Mouse (Mus musculus) CH12.LX (cell line): ENCODE results near the gene Olfr1393. TPM values are rescaled to one million over a fixed set of nuclear protein-coding genes. Genes with fewer than 3 reads are reported as not detected.
"Not testable (repeated sequence)": the region's sequence is repeated elsewhere in the genome, so short reads cannot be mapped to it uniquely, and the experiment has no call there.

Source experiments
- DNase-seq: peaks from one replicate; pipeline ENCODE4 v3.0.0-alpha.2; 2013; ENCODE audit errors: extremely low read depth
- H3K27ac ChIP-seq: 2 replicates; pipeline ENCODE4 v1.5.1; 2012; ENCODE audit warnings: low read depth, mild to moderate bottlenecking, control low read depth, moderate library complexity; ENCODE audit not compliant: insufficient read depth
- H3K27me3 ChIP-seq: replicated peaks from 2 replicates; pipeline ENCODE3; 2012; ENCODE audit warnings: inconsistent platforms
- H3K36me3 ChIP-seq, 2 experiments: replicated peaks in 1 of 2; 2 replicates each; pipeline versions ENCODE3 to v1.6.1; 2012; ENCODE audit warnings: inconsistent platforms in 1 of 2, low read length in 1 of 2, mild to moderate bottlenecking in 1 of 2, mixed read lengths in 1 of 2, moderate library complexity in 1 of 2; ENCODE audit not compliant: control insufficient read depth in 1 of 2, insufficient read depth in 1 of 2
- H3K4me1 ChIP-seq, 2 experiments: 2 replicates each; pipeline ENCODE4 v1.6.1; 2012; ENCODE audit warnings: inconsistent platforms in 1 of 2, moderate library complexity in 1 of 2; ENCODE audit not compliant: insufficient read depth in 2 of 2, control insufficient read depth in 1 of 2
- H3K4me2 ChIP-seq: 2 replicates; pipeline ENCODE4 v1.6.1; 2012; ENCODE audit warnings: low read depth, mild to moderate bottlenecking, control low read depth; ENCODE audit not compliant: poor library complexity, insufficient read depth, severe bottlenecking
- H3K4me3 ChIP-seq, 3 experiments: fragments of 150-350 bp in 1 of 3; sonication (generic) in 1 of 3; replicated peaks in 1 of 3; 2 replicates each; pipeline versions ENCODE3 to v1.5.1; 2011 to 2012; ENCODE audit warnings: low read depth in 2 of 3, low read length in 2 of 3, mild to moderate bottlenecking in 2 of 3, moderate library complexity in 2 of 3, control low read depth in 1 of 3, improper control_type of control experiment in 1 of 3, inconsistent platforms in 1 of 3, mixed read lengths in 1 of 3; ENCODE audit not compliant: poor library complexity in 1 of 3
- H3K79me2 ChIP-seq: replicated peaks from 2 replicates; pipeline ENCODE4 v1.6.1; 2012; ENCODE audit warnings: mild to moderate bottlenecking, moderate library complexity; ENCODE audit not compliant: control insufficient read depth, poor library complexity, insufficient read depth, severe bottlenecking; ENCODE audit errors: extremely low read depth
- H3K9ac ChIP-seq: 2 replicates; pipeline ENCODE4 v1.6.1; 2012; ENCODE audit warnings: low read depth, mild to moderate bottlenecking, control low read depth, moderate library complexity; ENCODE audit not compliant: insufficient read depth
- H3K9me3 ChIP-seq: replicated peaks from 2 replicates; pipeline ENCODE3; 2012; ENCODE audit warnings: low read length, inconsistent platforms, mixed read lengths
- CHD2 ChIP-seq: IDR thresholded peaks from 2 replicates; pipeline ENCODE4 v1.6.1; 2011; ENCODE audit warnings: low read length, improper control_type of control experiment
- E2F4 ChIP-seq: IDR thresholded peaks from 2 replicates; pipeline ENCODE4 v1.6.1; 2011; ENCODE audit warnings: low read depth, low read length, improper control_type of control experiment; ENCODE audit not compliant: insufficient replicate concordance
- EP300 ChIP-seq: IDR thresholded peaks from 2 replicates; pipeline ENCODE4 v1.6.1; 2011; ENCODE audit warnings: low read length, improper control_type of control experiment
- ETS1 ChIP-seq: conservative IDR thresholded peaks from 2 replicates; pipeline ENCODE4 v1.6.1; 2012; ENCODE audit warnings: low read depth, mild to moderate bottlenecking, inconsistent platforms, low read length, improper control_type of control experiment, moderate library complexity
- MAZ ChIP-seq: IDR thresholded peaks from 2 replicates; pipeline ENCODE4 v1.6.1; 2012; ENCODE audit warnings: low read depth, mild to moderate bottlenecking, inconsistent platforms, low read length, improper control_type of control experiment, moderate library complexity
- MEF2A ChIP-seq: IDR thresholded peaks from 2 replicates; pipeline ENCODE4 v1.6.1; 2014; ENCODE audit warnings: low read depth, mild to moderate bottlenecking, inconsistent platforms, low read length, improper control_type of control experiment, borderline replicate concordance
- MXI1 ChIP-seq: IDR thresholded peaks from 2 replicates; pipeline ENCODE4 v1.6.1; 2011; ENCODE audit warnings: mild to moderate bottlenecking, low read depth, low read length, improper control_type of control experiment
- POLR2A ChIP-seq: IDR thresholded peaks from 2 replicates; pipeline ENCODE4 v1.6.1; 2011; ENCODE audit warnings: low read depth, mild to moderate bottlenecking, improper control_type of control experiment, low read length
- RCOR1 ChIP-seq: conservative IDR thresholded peaks from 2 replicates; pipeline ENCODE4 v1.6.1; 2012; ENCODE audit warnings: low read depth, mild to moderate bottlenecking, inconsistent platforms, low read length, improper control_type of control experiment
- SIN3A ChIP-seq: IDR thresholded peaks from 2 replicates; pipeline ENCODE4 v1.6.1; 2012; ENCODE audit warnings: low read length, improper control_type of control experiment, inconsistent platforms
- SMC3 ChIP-seq: IDR thresholded peaks from 2 replicates; pipeline ENCODE4 v1.6.1; 2011; ENCODE audit warnings: low read depth, low read length, improper control_type of control experiment
- TBP ChIP-seq: conservative IDR thresholded peaks from 2 replicates; pipeline ENCODE4 v1.6.1; 2011; ENCODE audit warnings: low read depth, low read length, improper control_type of control experiment
- USF2 ChIP-seq: conservative IDR thresholded peaks from 2 replicates; pipeline ENCODE4 v1.6.1; 2011; ENCODE audit warnings: low read depth, low read length, improper control_type of control experiment
- ZMIZ1 ChIP-seq: IDR thresholded peaks from 2 replicates; pipeline ENCODE4 v1.6.1; 2012; ENCODE audit warnings: low read depth, mild to moderate bottlenecking, inconsistent platforms, low read length, improper control_type of control experiment
- dilution Hi-C: fragments of 300-500 bp; cut with MboI; formaldehyde crosslinking; loops from 2 replicates; pipeline ENCODE4 v1.14.3; 2020; ENCODE audit warnings: low sequenced_read_pairs; ENCODE audit not compliant: extremely low pct_unique_long_range_greater_than_20kb, extremely low pct_ligation_motif_present
- in situ Hi-C: fragments of 300-500 bp; cut with MboI; formaldehyde crosslinking; loops from 3 replicates; pipeline ENCODE4 v1.14.3; 2019; ENCODE audit warnings: low sequenced_read_pairs, low pct_ligation_motif_present, low pct_unique_long_range_greater_than_20kb, mixed read lengths
- polyA plus RNA-seq: library from polyadenylated mRNA; unstranded; fragments of >175 nt; gene quantifications from 2 replicates; pipeline ENCODE4 v1.2.1, GENCODE M21; 2012; ENCODE audit warnings: low read depth; ENCODE audit not compliant: insufficient read length
- total RNA-seq, 2 experiments: library from RNA; depleted of rRNA; stranded (reverse); fragments of 300-350 nt in 1 of 2; fragments of >200 nt in 1 of 2; gene quantifications; 2 replicates each; pipeline ENCODE4 v1.2.3; 2012 to 2014

Olfr1393 gene
- total and polyA plus RNA-seq, 3 experiments: 0.10 TPM; not detected in 2

DNA sequence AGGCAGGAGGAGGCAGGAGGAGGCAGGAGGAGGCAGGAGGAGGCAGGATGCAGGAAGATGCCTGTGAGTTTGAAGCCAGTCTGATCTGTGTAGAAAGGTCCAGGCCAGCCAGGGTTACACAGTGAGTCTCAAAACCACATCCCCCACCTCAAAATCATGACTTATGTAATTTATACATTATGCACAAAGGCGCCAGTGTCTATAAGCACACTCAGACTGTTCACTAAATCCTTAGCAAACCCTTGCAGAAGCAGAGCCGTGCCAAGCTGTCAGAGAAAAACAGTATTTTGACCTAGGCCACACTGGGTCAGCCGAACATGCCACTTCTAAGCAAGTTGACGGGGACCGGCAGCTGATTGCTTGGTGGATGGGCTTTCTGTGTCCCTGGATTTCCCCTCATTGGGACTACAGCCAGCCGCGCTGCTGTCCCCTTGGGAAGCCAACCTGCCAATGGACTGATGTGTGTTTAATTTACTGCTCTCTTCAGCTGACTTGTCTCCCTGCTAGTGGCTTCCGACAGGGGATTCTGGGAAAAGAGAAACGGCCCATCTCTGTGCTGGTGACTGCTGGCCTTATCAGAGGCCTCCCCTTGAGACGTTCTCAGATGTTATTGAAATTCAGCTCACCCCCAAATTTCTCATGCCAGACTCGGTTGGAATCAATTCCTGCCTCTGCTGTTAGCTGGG is 4.1 kb upstream of the Olfr1393 start:
- Histone ChIP-seq H3K27ac (no peak overlapping the region), H3K9ac (no peak overlapping the region), H3K9me3 (no peaks in the 10 kb centered on the region), H3K79me2 (no peaks in the 10 kb centered on the region), H3K4me3 (no peak overlapping the region), H3K36me3 (peaks cover 0 to 1% of the 10 kb centered on the region in 2 experiments), H3K4me2 (no peak overlapping the region), H3K27me3 (no peaks in the 10 kb centered on the region), H3K4me1 (peaks cover 0 to 3% of the 10 kb centered on the region in 2 experiments; a peak in 2 of 4 replicates)
- dilution Hi-C loops: no loop called here
- TF ChIP-seq USF2 (no peak), ZMIZ1 (no peak), MXI1 (no peak), CHD2 (no peak), SIN3A (no peak), ETS1 (no peak), POLR2A (no peak), TBP (no peak), MEF2A (no peak), RCOR1 (no peak), MAZ (no peak), E2F4 (no peak), EP300 (no peak), SMC3 (no peak)
- DNase-seq: no peak
- in situ Hi-C loops: loop anchor here (25.0 kb wide), 1 partner anchor 162 kb away; the partner anchor contains the start of gene Olfr1396

DNA sequence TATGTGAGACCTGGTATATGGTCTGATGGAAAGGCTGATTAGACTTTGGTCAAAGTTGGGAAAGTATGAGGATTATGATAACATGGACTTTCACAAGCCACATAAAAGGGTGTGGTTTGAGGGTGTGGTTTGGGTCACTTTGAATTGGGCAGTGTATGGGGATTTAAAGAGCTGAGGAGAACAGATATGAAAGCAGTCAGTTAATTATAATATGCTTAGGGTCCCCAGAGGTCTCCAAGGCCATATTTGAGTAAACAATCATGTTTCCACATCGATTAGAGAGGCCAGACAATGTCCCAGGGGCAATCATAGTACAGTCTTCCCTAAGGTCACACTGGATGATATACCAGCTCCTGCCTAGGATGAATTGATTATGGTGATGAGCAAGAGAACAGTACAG is 6.9 kb downstream of the Olfr1393 start, which contains the start of gene Olfr1392:
TSS of gene Olfr1392 (plus strand) at position 301 of the 400 bp plus-strand sequence.
- H3K4me1 ChIP-seq, H3K4me2 ChIP-seq, DNase-seq, H3K9me3 ChIP-seq, H3K9ac ChIP-seq, dilution Hi-C loops, H3K27ac ChIP-seq, H3K27me3 ChIP-seq, H3K79me2 ChIP-seq, H3K4me3 ChIP-seq, H3K36me3 ChIP-seq: not testable (repeated sequence)
- in situ Hi-C loops: loop anchor here (5.0 kb wide), 1 partner anchor 32 kb away; no protein-coding TSS in a partner anchor
